Mouse (Mus musculus): Measurements from ENCODE around the gene Daglb. TPM values are rescaled to one million over a fixed set of nuclear protein-coding genes. Genes with fewer than 3 reads are reported as not detected.

Daglb gene
- polyA plus RNA-seq, 1 experiment = 3.5 TPM

GRCm38 (mm10) chr5:143471953-143472618, 7.7 kb downstream of the Daglb start:
- TF ChIP-seq GATA1 (IDR thresholded peaks at IDR 0.05; ENCODE audit: low read length) = no peak

DNA sequence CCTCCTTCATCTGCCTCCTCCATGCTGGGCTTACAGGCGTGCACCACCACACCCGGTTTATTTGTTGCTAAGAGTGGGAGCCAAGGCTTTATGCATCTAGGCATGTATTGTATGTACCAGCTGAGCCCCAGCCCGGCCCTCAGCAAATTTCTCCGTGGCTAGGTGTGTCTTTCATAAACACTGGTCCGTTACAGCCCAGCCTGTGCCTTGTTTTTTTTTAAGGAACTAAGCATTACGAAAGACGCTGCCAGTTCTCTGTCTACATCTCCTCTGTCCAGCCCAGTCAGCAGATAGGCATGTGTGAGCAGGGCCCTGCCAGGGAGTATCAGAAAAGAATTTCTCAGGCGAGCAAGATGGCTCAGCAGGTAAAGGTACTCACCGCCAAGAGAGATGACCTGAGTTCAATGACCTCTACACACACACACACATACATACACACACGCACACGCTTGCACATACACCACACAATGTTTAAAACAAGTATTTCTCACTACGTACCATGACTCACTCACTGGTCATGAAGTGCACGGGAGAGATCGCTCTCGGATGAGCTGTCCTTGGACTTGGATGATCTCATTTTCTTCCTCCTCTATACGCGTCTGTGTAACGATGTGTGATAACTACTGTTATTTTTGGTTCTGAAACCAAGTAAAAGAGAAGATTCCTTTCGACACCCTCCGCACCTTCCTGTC, 10.9 kb downstream of the Daglb start:
- TF ChIP-seq GATA1 (IDR thresholded peaks at IDR 0.05; ENCODE audit: low read length) = no peak

GRCm38 (mm10) chr5:143476013-143476412, 11.6 kb downstream of the Daglb start:
- no peak for TF ChIP-seq GATA1 (IDR thresholded peaks at IDR 0.05; ENCODE audit: low read length)

DNA sequence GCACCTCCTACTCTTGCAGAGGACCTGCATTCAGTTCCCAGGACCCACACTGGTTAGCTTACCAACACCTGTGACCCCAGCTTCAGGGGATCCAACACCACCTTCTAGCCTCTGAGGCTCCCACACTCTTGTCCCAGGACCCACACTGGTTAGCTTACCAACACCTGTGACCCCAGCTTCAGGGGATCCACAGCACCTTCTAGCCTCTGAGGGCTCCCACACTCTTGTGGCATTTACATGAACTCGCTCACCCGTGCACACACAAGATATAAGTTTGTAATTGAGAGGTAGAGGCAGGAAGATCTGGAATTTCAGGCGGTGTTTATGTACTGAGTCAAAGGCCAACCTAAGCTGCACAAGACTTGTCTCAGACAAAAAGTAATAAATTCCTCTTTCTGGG, 13.5 kb downstream of the Daglb start:
- no peak for TF ChIP-seq GATA1 (IDR thresholded peaks at IDR 0.05; ENCODE audit: low read length)

DNA sequence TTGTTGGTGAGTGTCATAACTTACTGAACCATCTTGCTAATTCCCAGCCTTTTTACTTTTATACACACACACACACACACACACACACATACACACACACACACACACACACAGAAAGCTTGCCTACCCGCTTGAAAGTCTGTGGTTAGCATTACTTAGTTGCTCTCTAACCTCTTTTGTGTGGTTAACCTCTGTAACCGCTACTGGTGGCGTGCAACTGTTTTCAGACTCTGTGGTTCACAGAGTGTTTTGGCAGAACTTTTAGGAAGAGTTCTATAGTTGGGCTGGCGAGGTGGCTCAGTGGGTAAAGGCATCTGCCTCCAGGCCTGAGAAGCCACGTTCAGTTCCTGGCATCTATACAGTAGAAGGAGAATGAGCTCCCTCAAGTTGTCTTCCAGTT, 20.6 kb downstream of the Daglb start:
- TF ChIP-seq GATA1 (IDR thresholded peaks at IDR 0.05; ENCODE audit: low read length) = no peak

DNA sequence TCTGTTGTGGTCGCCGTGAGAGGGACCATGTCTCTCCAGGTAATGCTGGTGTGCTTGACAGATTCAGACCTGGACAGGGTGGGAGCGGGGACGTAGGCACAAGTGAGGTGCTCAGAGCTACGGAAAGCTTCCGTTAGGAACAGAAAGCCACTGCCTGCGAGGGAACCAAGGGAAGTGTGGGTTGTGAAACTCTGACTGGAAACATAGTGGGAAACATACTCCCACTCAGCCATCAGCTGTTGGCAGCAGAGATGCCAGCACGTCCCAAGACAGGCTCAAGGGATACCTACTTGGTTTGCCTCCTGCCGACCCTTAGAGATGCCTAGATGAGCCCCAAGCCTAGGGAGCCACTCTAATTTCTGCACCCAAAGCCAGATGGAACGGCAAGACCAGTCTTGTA, 22.8 kb downstream of the Daglb start:
- no peak for TF ChIP-seq GATA1 (IDR thresholded peaks at IDR 0.05; ENCODE audit: low read length)

- no peak for TF ChIP-seq GATA1 (IDR thresholded peaks at IDR 0.05; ENCODE audit: low read length)
Measured at GRCm38 (mm10) chr5:143487998-143488397, 23.6 kb downstream of the Daglb start.

DNA sequence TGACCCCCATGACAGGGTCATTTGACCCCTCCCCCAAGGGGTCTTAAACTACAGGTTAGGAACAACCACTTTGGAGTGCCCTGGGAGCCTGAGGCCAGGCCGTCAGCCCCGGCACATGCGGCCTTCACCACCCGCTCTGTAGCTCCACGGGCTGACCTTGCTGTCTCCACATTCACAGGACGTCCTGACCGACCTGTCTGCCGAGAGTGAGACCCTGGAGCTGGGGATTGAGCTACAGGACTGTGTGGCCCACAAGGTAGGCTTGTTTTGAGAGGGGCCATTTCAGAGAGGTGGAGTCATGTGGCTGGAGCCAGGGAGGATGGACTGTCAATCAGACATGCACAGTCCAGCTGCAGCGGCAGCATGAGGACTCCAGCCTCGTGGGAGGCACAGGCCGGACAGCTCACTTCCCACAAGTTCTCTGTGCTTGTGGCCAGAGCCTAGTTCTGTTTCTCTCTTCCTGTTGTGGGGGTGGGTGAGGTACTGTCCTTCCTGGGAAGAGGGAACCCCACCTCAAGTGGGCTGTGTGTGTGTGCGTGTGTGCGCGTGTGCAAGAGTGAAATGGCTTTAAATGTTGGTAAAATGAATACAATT, 25.5 kb downstream of the Daglb start:
- TF ChIP-seq GATA1 (IDR thresholded peaks at IDR 0.05; ENCODE audit: low read length) = no peak

DNA sequence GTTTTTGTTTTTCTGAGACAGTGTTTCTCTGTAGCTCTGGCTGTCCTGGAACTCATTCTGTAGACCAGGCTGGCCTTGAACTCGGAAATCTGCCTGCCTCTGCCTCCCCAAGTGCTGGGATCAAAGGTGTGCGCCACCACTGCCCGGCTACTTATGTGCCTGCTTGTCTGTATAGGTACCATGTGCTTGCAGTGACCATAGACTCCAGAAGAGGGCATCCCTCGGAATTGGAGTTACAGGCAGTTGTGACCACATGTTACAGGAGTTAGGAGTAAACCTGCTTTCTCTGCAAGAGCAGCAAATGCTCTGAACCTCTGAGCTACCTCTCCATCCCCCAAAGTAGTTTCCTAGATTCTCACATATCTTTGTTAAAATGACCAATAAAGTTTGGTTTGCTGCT, 27.4 kb downstream of the Daglb start:
- no peak for TF ChIP-seq GATA1 (IDR thresholded peaks at IDR 0.05; ENCODE audit: low read length)

DNA sequence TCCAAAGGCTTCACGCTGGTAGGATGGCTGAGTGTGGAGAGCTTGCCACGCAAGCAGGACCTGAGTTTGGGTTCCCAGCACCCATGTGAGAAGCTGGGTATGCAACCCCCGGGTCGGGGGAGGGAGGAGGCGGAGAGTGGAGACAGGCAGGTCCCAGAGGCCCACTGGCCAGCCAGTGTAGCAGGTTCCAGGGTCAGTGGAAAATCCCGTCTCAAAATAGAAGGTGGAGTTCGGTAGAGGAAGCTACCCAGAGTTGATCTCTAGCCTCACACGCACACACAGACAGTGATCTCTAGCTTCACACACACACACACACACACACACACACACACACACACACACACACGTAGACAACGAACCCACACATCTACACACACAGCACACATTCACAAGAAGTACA, 28.8 kb downstream of the Daglb start:
- no peak for TF ChIP-seq GATA1 (IDR thresholded peaks at IDR 0.05; ENCODE audit: low read length)

DNA sequence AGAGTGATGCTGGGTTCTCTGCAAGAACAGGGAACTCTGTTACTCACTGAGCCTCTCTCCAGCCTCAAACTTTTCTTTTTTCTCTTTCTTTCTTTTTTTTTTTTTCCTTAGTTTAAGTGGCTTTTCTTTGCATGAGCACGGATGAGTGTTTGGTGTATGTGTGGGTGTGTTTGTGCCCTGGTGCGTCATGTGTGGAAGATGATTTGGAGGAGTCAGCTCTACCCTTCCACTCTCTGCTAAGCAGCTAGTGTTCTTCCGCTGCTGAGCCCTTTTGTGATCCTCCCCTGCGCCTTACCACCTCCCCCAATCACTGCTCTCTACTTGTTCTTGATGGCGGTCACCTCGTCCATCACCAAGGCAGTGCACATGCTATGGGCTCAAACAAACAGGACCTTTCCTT, 31.3 kb downstream of the Daglb start:
- no peak for TF ChIP-seq GATA1 (IDR thresholded peaks at IDR 0.05; ENCODE audit: low read length)

- no peak for TF ChIP-seq GATA1 (IDR thresholded peaks at IDR 0.05; ENCODE audit: low read length)
Measured at GRCm38 (mm10) chr5:143497451-143497850, 33.1 kb downstream of the Daglb start.

DNA sequence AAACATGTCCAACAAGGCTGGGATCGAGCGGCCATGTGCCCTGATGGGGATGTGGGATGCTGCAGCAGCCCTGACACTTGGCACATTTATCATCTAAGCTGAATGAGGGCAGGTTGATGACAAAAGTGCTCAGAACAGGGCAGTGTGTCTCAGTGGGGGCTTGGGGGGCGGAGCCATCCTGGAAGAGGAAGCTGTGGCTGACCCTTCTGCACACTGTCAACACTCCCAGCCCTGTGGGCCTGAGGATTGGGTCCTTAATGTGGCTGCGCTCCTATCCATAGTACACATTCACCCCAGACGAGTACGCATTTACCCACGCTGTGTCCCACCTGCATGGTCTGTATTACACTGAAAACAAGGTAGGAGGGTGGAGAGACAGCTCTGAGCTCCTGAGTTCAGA, 34.8 kb downstream of the Daglb start:
- TF ChIP-seq GATA1 (IDR thresholded peaks at IDR 0.05; ENCODE audit: low read length) = no peak

GRCm38 (mm10) chr5:143499686-143500085, 35.3 kb downstream of the Daglb start:
- TF ChIP-seq GATA1 (IDR thresholded peaks at IDR 0.05; ENCODE audit: low read length) = no peak

DNA sequence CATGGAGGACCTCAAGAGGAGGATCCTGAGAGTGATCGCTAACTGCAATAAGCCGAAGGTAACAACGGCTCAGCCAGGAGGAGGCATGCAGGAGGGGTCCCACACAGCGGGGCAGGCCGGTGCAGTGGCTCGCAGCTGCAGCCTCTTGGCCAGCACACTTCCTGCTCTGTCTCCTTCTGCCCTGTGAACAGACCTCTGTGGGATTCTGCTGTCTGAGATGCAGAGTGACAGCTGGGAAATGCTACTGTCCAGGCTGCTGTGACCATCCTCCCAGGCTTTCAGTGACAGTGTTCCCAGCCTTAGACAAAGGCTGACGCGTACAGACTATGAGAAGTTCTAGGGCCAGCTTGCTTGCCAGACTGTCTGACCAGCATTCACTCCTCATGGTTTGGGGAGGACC, 36.8 kb downstream of the Daglb start:
- TF ChIP-seq GATA1 (IDR thresholded peaks at IDR 0.05; ENCODE audit: low read length) = no peak

DNA sequence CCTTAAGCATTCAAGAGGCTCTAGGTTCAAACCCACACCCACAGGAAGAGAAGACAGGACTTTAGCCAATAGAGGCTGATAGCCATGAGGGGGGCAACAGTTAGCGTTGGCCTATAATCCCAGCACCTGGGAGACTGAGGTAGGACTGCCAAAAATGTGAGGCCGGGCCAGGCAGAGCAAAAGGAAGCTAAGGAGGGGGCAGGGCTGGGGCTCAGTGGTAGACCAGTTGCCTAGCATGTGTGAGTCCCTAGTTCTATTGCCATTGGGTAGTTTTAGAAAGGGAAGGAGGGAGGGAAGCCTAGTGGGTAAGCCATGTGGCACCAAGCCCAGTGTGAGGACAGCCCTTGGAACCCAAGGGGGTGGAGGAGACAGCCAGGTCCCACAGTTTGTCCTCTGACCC, 37.3 kb downstream of the Daglb start:
- TF ChIP-seq GATA1 (IDR thresholded peaks at IDR 0.05; ENCODE audit: low read length) = no peak

Data from G1E-ER4 (cell line).